Mouse (Mus musculus) CH12F3 (cell line): ENCODE data around the gene Ank3.

Experiments
- in situ Hi-C: fragments of 300-500 bp; cut with MboI; formaldehyde crosslinking; loops from 2 replicates; pipeline ENCODE4 v1.14.3; 2020; ENCODE audit warnings: low sequenced_read_pairs

The Ank3 gene

DNA sequence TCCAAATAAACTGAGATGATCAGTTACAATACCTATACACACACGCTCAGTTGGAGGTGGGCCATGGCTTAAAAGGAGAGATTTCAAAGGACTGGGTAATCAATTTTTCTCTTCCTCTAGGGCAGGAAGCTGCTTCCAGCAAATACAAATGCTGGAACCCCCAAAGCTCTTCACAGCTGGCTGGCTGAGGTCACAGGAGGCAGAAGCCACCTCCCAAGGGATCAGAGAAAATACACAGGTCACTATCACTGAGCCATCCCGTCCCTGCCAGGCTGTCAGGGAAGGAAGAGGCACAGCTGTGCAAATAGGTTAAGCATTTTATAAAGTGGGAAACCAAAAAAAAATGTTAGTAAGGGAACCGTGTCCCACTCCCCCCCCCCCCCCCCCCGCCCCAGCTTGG lies 251.5 kb downstream of the Ank3 start:
- in situ Hi-C loops = loop anchor here (10.0 to 25.0 kb wide), 2 partner anchors 187 to 315 kb away; no protein-coding TSS in a partner anchor

DNA sequence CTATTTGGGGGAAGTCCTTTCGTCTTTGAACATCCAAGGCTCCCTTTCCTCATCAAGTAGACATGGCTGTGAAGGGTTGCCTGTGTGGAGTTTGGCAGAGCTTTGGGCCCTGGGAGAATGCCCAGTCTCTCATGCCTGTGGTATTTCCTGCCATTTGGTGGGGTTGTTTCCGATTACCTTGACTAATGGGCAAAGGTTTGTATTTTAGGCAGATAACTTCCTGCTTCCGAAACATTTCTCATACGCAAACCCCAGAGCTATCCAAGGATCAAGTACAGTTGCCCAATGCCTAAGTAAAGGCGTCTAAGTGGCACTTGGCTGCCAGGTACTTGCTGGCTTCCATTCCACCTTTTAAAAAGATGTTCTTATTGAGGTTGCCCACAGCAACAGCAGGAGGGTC lies 254.1 kb downstream of the Ank3 start:
- in situ Hi-C loops = loop anchor here (10.0 to 25.0 kb wide), 2 partner anchors 185 to 312 kb away; no protein-coding TSS in a partner anchor

DNA sequence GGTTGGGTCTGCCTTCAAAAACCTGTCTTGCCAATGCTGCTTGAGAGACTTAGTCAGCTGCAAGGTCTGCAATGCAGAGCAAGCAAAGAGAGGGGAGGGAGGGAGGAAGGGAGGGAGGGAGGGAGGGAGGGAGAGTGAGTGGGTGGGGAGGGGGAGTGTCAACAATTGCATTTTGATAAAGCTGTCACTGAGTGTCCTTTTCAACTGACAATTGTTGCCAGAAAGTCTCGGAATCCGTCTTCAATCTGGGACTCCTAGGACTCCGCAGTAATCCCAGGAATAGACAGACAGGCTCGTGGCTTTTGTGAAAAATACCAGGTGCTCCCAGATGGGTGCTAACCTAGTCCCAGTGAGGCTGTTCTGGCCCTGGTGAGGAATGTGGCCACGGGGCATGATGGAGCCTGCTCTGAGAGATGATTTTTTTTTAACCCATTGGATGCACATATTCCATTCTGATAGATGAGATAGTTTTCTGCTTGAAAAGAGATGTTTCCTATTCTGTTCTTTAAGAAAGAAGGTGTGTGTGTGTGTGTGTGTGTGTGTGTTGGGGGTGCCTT lies 254.6 kb downstream of the Ank3 start:
- in situ Hi-C loops = loop anchor here (10.0 to 25.0 kb wide), 2 partner anchors 184 to 312 kb away; no protein-coding TSS in a partner anchor

DNA sequence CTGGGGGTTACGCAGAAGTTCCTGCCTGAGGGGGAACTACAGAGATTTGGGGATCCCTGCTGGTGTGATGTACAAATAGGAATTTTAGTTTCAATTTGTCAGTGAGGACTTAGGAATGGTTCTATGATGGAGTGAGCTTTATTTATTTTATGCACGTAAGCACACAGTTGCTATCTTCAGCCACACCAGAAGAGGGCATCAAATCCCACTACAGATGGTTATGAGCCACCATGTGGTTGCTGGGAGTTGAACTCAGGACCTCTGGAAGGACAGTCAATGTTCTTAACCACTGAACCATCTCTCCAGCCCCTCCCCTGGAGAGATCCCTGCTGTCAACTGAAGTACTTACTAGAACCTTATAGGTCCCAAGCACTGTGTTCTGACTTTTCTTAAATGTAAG lies 255.6 kb downstream of the Ank3 start:
- in situ Hi-C loops = loop anchor here (10.0 to 25.0 kb wide), 2 partner anchors 183 to 311 kb away; no protein-coding TSS in a partner anchor

DNA sequence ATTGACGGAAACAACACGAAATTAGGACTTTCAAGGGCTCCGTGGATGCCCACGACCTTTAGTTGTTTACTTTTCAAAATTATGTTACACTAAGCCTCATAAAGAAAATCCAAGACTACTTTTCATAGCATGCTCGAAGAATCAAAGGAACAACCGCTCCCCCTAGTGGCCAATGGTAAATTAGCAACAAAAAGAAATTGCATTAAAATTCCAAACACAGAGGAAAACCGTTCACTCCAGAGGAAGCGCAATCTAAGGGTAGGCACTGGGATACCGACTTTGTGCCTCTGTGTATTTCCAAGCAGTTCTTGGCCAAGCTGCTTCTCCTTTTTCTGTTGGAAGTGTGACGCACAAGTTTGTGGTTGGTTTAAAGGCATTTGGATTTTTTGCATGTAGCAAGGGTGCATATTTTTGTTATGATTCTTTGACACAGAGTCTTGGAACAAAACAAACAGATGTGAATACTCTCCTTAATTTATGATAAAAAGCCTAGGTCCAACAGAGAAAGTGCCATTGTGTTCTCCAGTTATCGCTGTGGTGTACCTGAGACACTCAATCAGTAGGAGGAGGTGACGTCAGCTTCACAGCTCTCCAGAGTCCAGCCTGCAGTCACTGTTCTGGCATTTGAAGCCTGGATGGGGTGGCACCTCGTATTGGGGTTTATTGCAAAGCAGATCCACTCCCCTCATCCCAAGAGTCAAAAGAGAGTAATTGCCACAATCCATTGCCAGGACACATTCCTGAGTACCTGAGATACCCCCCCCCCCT lies 256.5 kb downstream of the Ank3 start:
- in situ Hi-C loops = loop anchor here (10.0 to 25.0 kb wide), 2 partner anchors 182 to 310 kb away; no protein-coding TSS in a partner anchor

DNA sequence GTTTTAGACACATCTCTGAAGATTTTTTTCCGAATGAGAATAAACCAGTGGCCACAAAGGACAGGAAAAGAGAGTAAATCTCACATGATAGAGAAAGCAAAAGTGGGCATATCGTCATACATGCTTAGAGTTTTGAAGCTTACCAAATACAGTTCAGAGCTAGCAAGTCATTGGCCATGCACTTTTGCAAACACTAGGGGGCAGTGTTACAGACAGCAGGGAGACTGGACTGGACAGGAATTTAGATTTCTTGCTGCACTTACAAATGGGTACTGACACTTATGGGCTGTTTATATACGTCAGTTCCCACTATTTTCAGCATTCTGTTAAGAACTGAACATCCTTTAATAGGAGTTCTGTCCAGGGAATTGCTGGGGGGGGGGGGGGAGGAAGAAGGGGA lies 257.7 kb downstream of the Ank3 start:
- in situ Hi-C loops = loop anchor here (10.0 to 25.0 kb wide), 2 partner anchors 181 to 308 kb away; no protein-coding TSS in a partner anchor

DNA sequence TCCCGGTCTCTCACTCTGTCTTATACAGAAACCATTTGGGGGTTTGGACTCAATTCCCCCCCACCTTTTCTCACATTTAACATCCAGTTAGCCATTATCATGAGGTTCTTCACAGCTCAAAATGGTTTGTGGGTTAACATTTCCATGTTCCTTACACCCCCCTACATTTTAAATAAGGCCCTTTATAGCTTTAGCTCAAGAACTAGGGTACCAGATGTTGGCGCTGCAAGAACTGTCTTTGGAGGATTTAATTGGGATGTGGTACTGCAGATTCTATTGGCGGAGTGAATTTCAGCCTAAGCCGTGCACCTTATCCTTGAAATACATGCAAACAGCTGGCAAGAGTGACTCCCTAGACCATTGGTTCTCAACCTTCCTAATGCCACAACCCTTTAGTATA lies 261.2 kb downstream of the Ank3 start:
- in situ Hi-C loops = loop anchor here (10.0 to 25.0 kb wide), 2 partner anchors 177 to 305 kb away; no protein-coding TSS in a partner anchor

DNA sequence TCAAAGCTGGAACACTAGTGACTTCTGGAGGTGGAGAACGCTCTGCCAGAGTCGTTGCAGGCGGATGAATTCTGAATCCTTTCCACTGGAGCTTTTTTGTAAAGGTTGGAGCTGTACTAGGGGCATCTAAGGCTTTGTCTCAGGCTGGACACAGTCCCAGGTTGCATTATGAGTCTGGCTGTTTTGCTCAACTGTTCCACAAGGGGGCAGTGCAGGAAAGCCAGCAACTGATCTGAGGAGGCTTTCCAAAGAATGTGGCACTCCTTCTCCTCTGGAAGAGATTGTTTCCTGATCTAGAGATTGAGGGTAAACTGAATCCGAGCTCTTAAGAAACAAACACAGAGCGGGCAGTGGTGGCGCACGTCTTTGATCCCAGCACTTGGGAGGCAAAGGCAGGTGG lies 263.8 kb downstream of the Ank3 start:
- in situ Hi-C loops = loop anchor here (25.0 kb wide), 1 partner anchor 175 kb away; no protein-coding TSS in a partner anchor

DNA sequence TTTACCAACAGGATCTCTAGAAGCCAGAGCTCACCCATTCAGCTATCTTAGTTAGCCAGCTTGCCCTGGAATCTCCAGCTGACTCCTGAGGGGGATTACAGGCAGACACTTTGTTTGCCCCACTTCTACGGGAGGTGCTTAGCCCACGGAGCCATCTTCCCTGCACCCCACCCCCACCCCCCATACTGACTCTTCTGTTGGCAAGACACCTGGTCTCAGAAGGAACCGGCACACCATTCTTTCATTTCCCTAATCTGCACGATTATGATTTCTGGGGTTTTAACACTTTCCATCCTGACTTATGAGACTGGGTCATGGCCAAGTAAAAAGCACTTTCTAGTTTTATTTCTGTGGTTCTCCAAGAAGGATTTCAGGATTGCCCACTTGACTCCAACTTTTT lies 268.9 kb downstream of the Ank3 start:
- in situ Hi-C loops = loop anchor here (25.0 kb wide), 1 partner anchor 170 kb away; no protein-coding TSS in a partner anchor

DNA sequence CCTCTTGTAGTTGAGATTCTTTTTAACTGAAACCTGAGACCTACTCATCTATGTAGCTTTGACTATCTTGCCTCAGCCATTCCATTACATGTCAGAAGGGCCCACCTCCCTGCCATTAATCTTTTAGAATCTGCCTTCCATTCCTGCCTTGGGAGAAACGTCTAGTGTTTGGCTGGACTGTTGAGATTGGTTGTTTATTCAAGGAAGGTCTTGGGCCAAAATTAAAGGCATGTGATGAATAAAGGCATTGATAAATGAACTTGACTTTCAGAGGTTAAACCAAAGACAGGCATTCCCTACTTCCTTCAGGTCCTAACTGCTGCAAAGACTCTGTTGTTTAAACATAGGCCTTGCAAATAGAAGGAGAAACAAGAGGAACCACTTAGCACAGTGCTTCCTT lies 271.9 kb downstream of the Ank3 start:
- in situ Hi-C loops = loop anchor here (25.0 kb wide), 1 partner anchor 167 kb away; no protein-coding TSS in a partner anchor

DNA sequence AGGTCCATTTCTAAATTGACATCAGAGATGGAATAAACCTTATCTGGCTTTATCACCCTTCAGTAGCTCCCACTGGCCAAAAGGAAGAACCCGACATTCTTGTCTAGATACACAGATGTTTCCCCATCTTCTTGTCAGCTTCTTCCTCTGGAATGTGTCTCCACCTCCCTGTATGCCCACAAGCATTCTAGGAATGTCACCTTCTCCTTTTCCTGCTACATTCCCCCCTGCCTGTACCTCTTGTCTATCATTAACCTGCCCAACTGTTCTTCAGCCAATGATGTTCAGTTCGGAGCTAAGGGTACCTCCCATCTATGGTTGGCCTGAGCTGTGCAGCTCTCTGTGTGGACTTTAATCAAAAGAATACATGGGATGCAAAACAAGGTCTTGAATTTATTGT lies 272.4 kb downstream of the Ank3 start:
- in situ Hi-C loops = loop anchor here (25.0 kb wide), 1 partner anchor 166 kb away; no protein-coding TSS in a partner anchor

DNA sequence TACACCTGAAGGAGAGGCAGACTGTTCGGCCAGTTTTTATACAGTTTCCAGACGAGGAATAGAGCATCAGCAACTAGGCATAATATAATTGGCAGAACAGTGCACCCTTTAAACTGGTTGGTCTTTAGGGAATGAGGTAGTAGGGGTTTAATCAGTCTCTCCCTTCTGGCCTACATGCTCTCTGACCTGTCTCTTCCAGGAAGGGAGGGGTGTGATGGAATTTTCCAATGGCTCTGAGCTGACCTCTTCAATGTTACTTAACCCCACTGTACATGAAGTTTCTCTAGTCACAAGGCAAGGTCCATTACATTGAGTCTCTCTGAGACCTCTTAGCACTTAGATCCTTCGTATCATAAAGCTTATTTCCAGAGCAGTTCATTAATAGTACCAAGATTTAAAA lies 272.9 kb downstream of the Ank3 start:
- in situ Hi-C loops = loop anchor here (25.0 kb wide), 1 partner anchor 166 kb away; no protein-coding TSS in a partner anchor

DNA sequence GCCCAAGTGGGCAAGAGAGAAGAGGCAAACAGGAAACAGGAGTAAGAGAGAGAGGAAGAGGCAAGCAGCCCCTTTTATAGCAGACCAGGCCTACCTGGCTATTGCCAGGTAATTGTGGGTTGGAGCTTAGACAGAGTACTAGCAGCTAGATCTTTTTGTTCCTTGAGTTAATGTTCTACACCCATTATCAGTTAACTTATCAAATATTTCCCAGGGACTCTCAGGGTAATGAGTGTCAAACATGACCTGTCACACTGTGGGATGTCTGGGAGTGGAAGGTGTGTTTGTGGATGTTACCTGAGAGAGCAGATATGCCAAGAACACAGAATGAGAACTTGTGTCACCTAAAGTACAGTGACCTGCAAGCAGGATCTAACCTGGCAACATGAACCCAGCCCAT lies 274.0 kb downstream of the Ank3 start:
- in situ Hi-C loops = loop anchor here (25.0 kb wide), 1 partner anchor 165 kb away; no protein-coding TSS in a partner anchor

DNA sequence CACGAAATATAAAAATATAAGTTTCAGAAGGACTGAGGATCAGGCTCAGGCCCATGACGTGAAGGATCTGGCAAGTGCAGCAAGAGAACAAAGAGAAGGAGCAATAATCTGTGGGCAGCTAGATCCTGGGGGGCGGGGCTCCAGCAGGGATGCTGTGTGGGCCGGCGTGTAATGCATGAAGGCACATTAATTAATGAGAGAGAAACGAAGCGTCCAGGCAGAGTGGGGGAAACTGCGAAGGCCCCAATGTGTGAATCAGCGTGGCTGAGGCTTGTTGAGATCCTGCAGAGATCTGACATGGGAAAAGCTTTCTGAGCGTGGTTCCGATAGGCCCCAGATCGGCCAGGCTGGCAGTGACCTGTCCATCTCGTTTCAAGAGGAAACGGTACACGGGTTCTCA lies 279.7 kb downstream of the Ank3 start:
- in situ Hi-C loops = no loop called here

DNA sequence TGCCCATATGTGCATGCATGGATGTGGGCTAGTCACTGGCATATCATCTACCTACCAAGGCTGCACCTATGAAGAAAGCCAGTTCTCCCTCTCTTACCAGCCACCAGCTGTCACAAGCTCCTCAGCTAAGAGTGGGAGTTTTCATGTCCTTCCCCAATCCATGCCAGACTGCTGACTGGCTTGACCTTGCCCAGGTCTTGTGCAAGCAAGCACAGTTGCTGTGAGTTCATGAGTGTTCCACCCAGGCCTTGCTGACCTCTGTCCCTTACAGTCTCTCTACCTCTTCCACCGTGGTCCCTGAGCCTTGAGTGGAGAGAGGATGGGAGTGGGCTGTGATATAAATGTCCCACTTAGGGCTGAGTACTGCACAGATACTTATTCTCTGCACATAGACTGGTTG lies 287.8 kb downstream of the Ank3 start:
- in situ Hi-C loops = no loop called here

DNA sequence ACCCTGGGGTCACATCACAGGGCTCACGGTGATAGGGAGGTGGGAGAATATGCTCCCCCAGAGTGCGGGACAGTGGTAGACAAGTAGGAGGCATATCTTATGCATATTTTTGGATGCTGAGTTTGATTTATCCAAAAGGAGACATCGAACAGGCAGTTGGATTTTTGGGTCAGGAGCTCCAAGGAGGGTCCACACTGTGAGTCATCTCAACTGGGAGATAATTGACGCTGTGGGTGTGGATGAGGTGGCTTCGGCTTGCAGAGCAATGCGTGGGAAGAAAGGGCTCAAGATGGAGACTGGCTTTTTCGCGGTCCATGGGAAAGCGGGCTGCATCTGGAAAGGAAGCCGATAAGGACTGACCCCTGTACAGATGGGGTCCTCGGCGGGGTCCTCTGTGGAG lies 290.5 kb downstream of the Ank3 start:
- in situ Hi-C loops = no loop called here

DNA sequence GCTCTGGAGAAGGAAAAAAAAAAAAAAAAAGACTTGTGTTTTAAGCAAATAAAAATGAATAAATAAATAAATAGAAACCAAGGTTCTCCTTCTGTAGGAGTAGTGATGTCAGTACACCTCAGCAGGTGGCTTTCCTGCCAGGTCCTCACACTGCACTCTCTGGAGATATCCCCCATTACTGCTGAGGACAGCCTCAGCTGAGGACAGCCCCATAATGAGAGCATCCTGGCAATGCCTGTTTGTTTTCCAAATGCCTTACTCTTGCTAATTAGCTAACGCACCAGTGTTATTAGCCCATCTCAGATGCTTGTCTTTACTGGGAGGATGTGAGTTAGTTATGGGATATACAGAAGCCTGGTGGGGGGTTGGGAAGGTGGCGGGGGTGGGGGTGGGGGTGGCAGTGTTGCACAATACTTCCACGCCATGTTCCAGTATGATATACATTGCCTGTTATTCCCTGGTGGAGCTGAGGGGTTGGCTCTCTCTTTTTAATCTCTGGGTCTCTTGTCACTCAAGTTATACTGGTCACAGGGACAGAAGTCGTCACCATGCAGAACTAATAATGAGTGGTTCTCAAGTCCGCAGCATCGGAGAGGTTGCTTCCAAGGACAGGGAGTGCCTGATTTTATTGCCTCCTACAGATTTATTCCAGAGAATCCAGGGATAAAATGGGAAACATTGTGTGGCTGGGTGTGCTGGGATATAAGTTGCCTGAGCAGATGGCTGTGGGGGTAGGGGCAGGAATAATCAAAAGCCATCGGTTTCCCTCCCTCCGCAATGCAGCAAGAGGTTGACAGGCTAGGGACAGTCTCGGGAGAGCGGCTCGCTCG lies 291.8 kb downstream of the Ank3 start:
- in situ Hi-C loops = no loop called here

DNA sequence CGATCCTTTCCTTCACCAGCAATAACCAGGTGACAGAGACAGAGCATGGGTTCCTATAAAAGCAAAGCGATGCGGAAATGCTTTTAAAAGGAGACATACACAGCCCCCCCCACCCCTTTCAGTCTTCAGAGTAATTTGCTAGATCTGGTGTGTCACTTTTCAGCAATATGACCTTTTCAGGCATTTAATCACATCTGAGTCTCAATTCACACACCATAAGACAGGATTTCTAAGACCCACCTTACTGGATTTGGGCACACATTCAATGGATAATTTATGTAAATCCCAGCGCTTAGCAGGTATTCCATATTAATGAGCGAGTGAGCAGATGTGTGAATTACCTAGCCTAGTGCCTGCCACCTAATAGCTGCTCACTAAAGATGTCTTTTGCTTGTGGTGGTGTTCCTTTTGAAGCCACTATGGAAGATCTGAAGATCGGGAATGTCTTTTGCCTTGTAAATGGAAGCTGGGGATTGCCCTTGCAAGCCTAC lies 292.4 kb downstream of the Ank3 start:
- in situ Hi-C loops = no loop called here

DNA sequence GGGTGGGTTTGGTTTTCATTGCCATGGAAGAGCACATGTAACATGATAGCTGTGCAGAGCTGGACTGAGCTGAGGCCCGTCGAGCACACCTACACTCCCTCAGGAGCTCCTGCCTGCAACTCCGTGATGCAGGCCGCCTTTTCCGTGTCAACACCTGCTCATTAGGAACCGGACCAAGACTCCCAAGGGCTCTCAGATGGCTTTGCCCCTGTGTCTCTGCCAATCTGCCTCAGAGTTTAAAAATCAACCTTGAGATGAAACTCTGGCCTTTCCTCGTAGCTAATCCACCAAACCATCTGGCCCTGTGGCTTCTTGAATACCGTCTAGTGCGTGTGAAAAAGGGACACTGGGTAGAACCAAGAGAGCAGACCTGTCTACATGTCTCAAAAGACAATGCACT lies 297.4 kb downstream of the Ank3 start:
- in situ Hi-C loops = no loop called here

DNA sequence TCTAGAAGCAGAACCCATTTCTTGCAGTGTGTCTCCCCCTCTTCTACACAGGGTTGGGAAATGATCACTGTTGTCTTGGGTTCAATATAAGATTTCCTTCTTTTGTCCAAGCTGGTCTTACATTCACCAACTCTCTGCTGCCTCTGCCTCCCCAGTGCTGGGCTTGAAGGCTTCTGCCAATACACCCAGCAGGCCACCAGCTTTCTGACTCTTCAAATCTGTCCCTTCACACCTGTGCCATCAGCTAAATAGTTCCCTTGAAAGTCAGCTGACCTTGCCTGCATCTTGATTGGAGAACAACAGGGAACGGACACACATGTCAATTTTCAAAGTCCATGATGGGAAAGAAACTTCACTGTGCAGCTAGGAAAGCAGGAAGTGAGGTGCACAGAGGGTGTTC lies 300.1 kb downstream of the Ank3 start:
- in situ Hi-C loops = no loop called here

DNA sequence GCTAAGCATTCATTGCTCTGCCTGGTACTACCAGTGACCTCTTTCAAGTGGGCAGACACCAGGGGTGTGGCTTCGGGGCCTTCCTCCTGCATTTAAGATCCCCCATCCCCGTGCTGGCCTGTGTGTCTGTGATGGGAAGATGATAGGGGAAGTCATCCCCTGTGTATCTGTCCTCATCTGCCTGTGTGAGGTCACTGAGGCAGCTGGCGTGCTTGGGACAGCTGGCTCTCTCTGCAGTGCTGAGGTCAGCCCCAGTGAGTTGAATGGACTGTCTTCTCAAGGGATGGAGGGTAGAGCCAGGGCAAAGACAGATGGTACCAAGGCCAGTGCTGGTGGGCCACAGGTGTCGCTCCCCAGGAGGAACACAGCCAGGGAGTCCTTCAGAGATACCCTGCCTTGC lies 302.7 kb downstream of the Ank3 start:
- in situ Hi-C loops = no loop called here
